Mouse (Mus musculus): ENCODE results near the gene Pef1. TPM values are rescaled to one million over a fixed set of nuclear protein-coding genes. Genes with fewer than 3 reads are reported as not detected.

Gene Pef1
- polyA plus RNA-seq, 2 experiments = 24.9 to 38.9 TPM

DNA sequence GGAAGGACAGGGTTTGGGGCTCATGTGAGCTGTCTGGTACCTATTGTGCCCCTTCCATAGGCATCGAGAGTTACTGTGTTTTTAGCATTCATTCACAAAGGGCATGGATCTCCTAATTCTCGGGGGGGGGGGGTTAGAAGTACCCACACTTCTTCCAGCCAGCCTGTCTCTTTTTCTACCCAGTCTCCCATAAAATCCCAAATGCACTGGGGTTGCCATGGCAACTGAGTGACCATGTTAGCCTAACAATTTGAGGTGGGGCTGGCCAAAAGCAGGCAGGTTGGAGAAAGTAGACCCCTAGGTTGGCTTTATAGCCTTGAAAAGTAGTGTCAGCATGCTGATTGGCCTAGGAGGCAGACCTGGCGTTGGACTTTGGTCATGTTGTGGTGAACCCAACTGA is 45.9 kb upstream of the Pef1 start:
- Histone ChIP-seq H3K4me2 (ENCODE audit: low read depth) (no peak overlapping the region), H3K4me1 (replicated peaks; ENCODE audit: control insufficient read depth in 2 of 2, insufficient read depth in 2 of 2, low read length in 1 of 2) (no peaks in the 10 kb centered on the region), H3K9ac (replicated peaks) (no peak overlapping the region), H3K27ac (no peak overlapping the region), H3K4me3 (ENCODE audit: insufficient read depth in 1 of 2, low read depth in 2 of 2, low read length in 2 of 2) (no peak overlapping the region), H3K27me3 (ENCODE audit: control insufficient read depth, insufficient read depth, low read length) (no peaks in the 10 kb centered on the region), H3K9me3 (ENCODE audit: control insufficient read depth, low read length) (no peaks in the 10 kb centered on the region), H3K36me3 (replicated peaks; ENCODE audit: control insufficient read depth, insufficient read depth, low read depth) (no peaks in the 10 kb centered on the region)
- TF ChIP-seq EP300 (IDR thresholded peaks at IDR 0.05; ENCODE audit: low read depth) (no peak), CTCF (IDR thresholded peaks at IDR 0.05; ENCODE audit: low read depth) (no peak)
- 42% methylated on average over 3 of the region's 3 CpGs for WGBS (ENCODE audit: insufficient replicate concordance)
- DNase-seq (ENCODE audit: low read depth in 3 of 3, low spot score in 3 of 3) = no peak
- no peak for ATAC-seq (ENCODE audit: insufficient read depth)

GRCm38 (mm10) chr4:130060937-130061336 is 41.4 kb upstream of the Pef1 start:
- Histone ChIP-seq H3K27ac (no peak overlapping the region), H3K9ac (replicated peaks) (no peak overlapping the region), H3K4me3 (ENCODE audit: insufficient read depth in 1 of 2, low read depth in 2 of 2, low read length in 2 of 2) (no peak overlapping the region), H3K36me3 (replicated peaks; ENCODE audit: control insufficient read depth, insufficient read depth, low read depth) (no peaks in the 10 kb centered on the region), H3K27me3 (ENCODE audit: control insufficient read depth, insufficient read depth, low read length) (no peaks in the 10 kb centered on the region), H3K4me1 (replicated peaks; ENCODE audit: control insufficient read depth in 2 of 2, insufficient read depth in 2 of 2, low read length in 1 of 2) (no peaks in the 10 kb centered on the region), H3K4me2 (ENCODE audit: low read depth) (no peak overlapping the region), H3K9me3 (ENCODE audit: control insufficient read depth, low read length) (no peaks in the 10 kb centered on the region)
- no peak for ATAC-seq (ENCODE audit: insufficient read depth)
- no peak for TF ChIP-seq EP300 (IDR thresholded peaks at IDR 0.05; ENCODE audit: low read depth)
- no peak for TF ChIP-seq CTCF (IDR thresholded peaks at IDR 0.05; ENCODE audit: low read depth)
- DNase-seq (ENCODE audit: low read depth in 3 of 3, low spot score in 3 of 3) = no peak

- no peaks in the 10 kb centered on the region for H3K27me3 ChIP-seq (ENCODE audit: control insufficient read depth, insufficient read depth, low read length)
- no peak for ATAC-seq (ENCODE audit: insufficient read depth)
- no peaks in the 10 kb centered on the region for H3K36me3 ChIP-seq (replicated peaks; ENCODE audit: control insufficient read depth, insufficient read depth, low read depth)
- H3K9ac ChIP-seq (replicated peaks) = no peak overlapping the region
- no peak for DNase-seq (ENCODE audit: low read depth in 3 of 3, low spot score in 3 of 3)
- no peak overlapping the region for H3K4me2 ChIP-seq (ENCODE audit: low read depth)
- 49% methylated on average over 7 of the region's 7 CpGs for WGBS (ENCODE audit: insufficient replicate concordance)
- TF ChIP-seq EP300 (IDR thresholded peaks at IDR 0.05; ENCODE audit: low read depth) (no peak), CTCF (IDR thresholded peaks at IDR 0.05; ENCODE audit: low read depth) (no peak)
- no peak overlapping the region for H3K4me3 ChIP-seq (ENCODE audit: insufficient read depth in 1 of 2, low read depth in 2 of 2, low read length in 2 of 2)
- H3K9me3 ChIP-seq (ENCODE audit: control insufficient read depth, low read length) = no peaks in the 10 kb centered on the region
- no peak overlapping the region for H3K27ac ChIP-seq
- H3K4me1 ChIP-seq (replicated peaks; ENCODE audit: control insufficient read depth in 2 of 2, insufficient read depth in 2 of 2, low read length in 1 of 2) = no peaks in the 10 kb centered on the region
Observed at GRCm38 (mm10) chr4:130063191-130063590, 39.2 kb upstream of the Pef1 start.

DNA sequence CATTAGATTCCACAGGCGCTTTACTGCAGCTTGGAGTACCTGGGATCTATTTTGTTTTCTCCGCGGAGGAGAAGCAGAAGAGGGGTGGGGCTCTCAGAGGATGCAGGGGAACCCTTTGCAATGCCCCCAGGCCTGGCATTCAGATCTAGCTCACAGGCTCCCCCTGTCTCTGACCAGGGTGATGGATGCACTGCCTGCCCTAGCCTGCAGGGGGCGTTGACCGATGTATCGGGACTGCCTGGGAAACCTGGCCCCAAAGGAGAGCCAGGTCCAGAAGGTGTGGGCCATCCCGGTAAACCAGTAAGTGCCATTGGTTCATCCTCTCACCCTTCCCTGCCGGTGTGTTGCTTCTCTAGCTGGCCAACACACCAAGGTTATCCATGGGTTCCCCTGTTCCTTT is 35.5 kb upstream of the Pef1 start:
- TF ChIP-seq CTCF (IDR thresholded peaks at IDR 0.05; ENCODE audit: low read depth) = peak; percentile 85
- TF ChIP-seq EP300 (IDR thresholded peaks at IDR 0.05; ENCODE audit: low read depth) = no peak
- H3K4me3 ChIP-seq (ENCODE audit: insufficient read depth in 1 of 2, low read depth in 2 of 2, low read length in 2 of 2) = no peak overlapping the region
- H3K36me3 ChIP-seq (replicated peaks; ENCODE audit: control insufficient read depth, insufficient read depth, low read depth) = no peaks in the 10 kb centered on the region
- ATAC-seq (ENCODE audit: insufficient read depth) (no peak), DNase-seq (ENCODE audit: low read depth in 3 of 3, low spot score in 3 of 3) (no peak)
- H3K27ac ChIP-seq = no peak overlapping the region
- H3K27me3 ChIP-seq (ENCODE audit: control insufficient read depth, insufficient read depth, low read length) = no peaks in the 10 kb centered on the region
- no peaks in the 10 kb centered on the region for H3K4me1 ChIP-seq (replicated peaks; ENCODE audit: control insufficient read depth in 2 of 2, insufficient read depth in 2 of 2, low read length in 1 of 2)
- no peak overlapping the region for H3K4me2 ChIP-seq (ENCODE audit: low read depth)
- no peaks in the 10 kb centered on the region for H3K9me3 ChIP-seq (ENCODE audit: control insufficient read depth, low read length)
- 14% methylated on average over 8 of the region's 8 CpGs for WGBS (ENCODE audit: insufficient replicate concordance)
- no peak overlapping the region for H3K9ac ChIP-seq (replicated peaks)

- Histone ChIP-seq H3K4me1 (replicated peaks; ENCODE audit: control insufficient read depth in 2 of 2, insufficient read depth in 2 of 2, low read length in 1 of 2) (no peaks in the 10 kb centered on the region), H3K9ac (replicated peaks) (no peak overlapping the region), H3K4me2 (ENCODE audit: low read depth) (no peak overlapping the region), H3K36me3 (replicated peaks; ENCODE audit: control insufficient read depth, insufficient read depth, low read depth) (no peaks in the 10 kb centered on the region), H3K27me3 (ENCODE audit: control insufficient read depth, insufficient read depth, low read length) (no peaks in the 10 kb centered on the region), H3K9me3 (ENCODE audit: control insufficient read depth, low read length) (no peaks in the 10 kb centered on the region), H3K27ac (no peak overlapping the region), H3K4me3 (ENCODE audit: insufficient read depth in 1 of 2, low read depth in 2 of 2, low read length in 2 of 2) (no peak overlapping the region)
- 55% methylated on average over 3 of the region's 3 CpGs for WGBS (ENCODE audit: insufficient replicate concordance)
- no peak for DNase-seq (ENCODE audit: low read depth in 3 of 3, low spot score in 3 of 3)
- TF ChIP-seq CTCF (IDR thresholded peaks at IDR 0.05; ENCODE audit: low read depth) (no peak), EP300 (IDR thresholded peaks at IDR 0.05; ENCODE audit: low read depth) (no peak)
- ATAC-seq (ENCODE audit: insufficient read depth) = no peak
Observed at GRCm38 (mm10) chr4:130070523-130070922, 31.8 kb upstream of the Pef1 start.
